Mouse (Mus musculus): ENCODE results near the gene Il1a. TPM values are rescaled to one million over a fixed set of nuclear protein-coding genes. Genes with fewer than 3 reads are reported as not detected.

Il1a gene
- total and polyA plus RNA-seq, 2 experiments: 1.0 to 3.7 TPM

DNA sequence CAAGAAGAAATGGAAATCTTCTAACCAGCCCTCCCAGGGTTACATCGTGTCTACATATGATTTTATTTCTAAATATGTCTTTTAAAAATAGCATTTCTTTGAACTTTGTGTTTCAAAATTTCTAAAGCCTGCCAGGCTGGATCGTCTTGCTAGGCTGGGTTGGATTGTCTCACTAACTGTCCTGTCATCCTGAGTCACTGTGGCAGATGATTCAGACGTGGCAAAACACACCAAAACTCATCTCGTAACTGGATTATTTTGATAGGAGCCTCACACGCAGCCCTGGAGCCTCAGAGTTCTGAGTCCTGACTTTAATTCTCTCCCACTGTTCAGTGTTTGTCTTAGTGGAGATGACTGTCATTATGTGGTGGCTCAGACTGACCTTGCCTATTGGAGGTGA, 46.7 kb downstream of the Il1a start:
- H3K79me2 ChIP-seq (ENCODE audit: control insufficient read depth, insufficient read depth, low read length): no peaks in the 10 kb centered on the region
- no peak overlapping the region for H3K9ac ChIP-seq (ENCODE audit: low read depth, low read length)
- no peaks in the 10 kb centered on the region for H3K36me3 ChIP-seq (ENCODE audit: control insufficient read depth, insufficient read depth, low read length)
- H3K27me3 ChIP-seq (ENCODE audit: control insufficient read depth, insufficient read depth, low read length): no peaks in the 10 kb centered on the region
- no peak overlapping the region for H3K27ac ChIP-seq (replicated peaks; ENCODE audit: insufficient read depth, low read depth, low read length)
- no peak overlapping the region for H3K4me3 ChIP-seq (ENCODE audit: insufficient read depth, low read depth, low read length)
- H3K4me1 ChIP-seq (ENCODE audit: control insufficient read depth, insufficient read depth, low read length): no peaks in the 10 kb centered on the region
- WGBS: 81% methylated on average over 5 of the region's 5 CpGs
- no peak for DNase-seq (ENCODE audit: extremely low read depth, low read depth, low spot score)
- TF ChIP-seq CTCF (IDR thresholded peaks at IDR 0.05; ENCODE audit: low read depth, low read length) (no peak), POLR2A (IDR thresholded peaks at IDR 0.05; ENCODE audit: extremely low read depth, insufficient read depth, low read length) (no peak)

DNA sequence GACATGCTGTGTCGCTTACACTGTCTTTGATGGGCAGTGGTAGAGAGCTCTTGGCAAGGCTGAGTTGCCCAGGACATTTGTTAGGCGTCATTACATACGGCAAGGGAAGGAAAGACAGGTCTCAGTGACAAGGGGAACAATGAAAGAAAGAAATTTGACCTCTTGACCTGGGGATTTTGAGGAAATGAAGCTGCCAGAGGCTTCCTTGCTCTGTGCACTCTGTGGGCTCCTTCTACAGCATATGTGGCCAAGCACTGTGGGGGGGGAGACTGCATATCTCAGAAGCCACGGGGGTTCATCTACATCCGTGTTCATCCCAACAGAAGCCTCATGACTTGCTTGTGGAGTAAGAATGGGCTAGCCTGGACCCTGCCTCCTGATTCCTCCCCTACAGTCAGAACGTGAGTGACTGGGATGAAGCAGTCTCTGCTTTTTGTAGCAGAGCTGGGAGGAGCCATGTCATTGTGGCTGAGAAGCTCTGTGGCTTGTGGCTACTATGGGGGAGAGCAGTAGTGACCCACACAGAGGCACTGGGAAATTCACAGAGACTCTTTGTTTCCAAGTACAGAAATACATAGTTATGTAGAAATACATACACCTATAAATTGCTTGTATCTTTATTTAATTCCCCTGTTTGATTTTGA, 48.5 kb downstream of the Il1a start:
- Histone ChIP-seq H3K4me3 (ENCODE audit: insufficient read depth, low read depth, low read length) (no peak overlapping the region), H3K79me2 (ENCODE audit: control insufficient read depth, insufficient read depth, low read length) (no peaks in the 10 kb centered on the region), H3K4me1 (ENCODE audit: control insufficient read depth, insufficient read depth, low read length) (no peaks in the 10 kb centered on the region), H3K27me3 (ENCODE audit: control insufficient read depth, insufficient read depth, low read length) (no peaks in the 10 kb centered on the region), H3K9ac (ENCODE audit: low read depth, low read length) (no peak overlapping the region), H3K27ac (replicated peaks; ENCODE audit: insufficient read depth, low read depth, low read length) (no peak overlapping the region), H3K36me3 (ENCODE audit: control insufficient read depth, insufficient read depth, low read length) (no peaks in the 10 kb centered on the region)
- no peak for DNase-seq (ENCODE audit: extremely low read depth, low read depth, low spot score)
- 72% methylated on average over 6 of the region's 6 CpGs for WGBS
- no peak for TF ChIP-seq POLR2A (IDR thresholded peaks at IDR 0.05; ENCODE audit: extremely low read depth, insufficient read depth, low read length)
- no peak for TF ChIP-seq CTCF (IDR thresholded peaks at IDR 0.05; ENCODE audit: low read depth, low read length)

DNA sequence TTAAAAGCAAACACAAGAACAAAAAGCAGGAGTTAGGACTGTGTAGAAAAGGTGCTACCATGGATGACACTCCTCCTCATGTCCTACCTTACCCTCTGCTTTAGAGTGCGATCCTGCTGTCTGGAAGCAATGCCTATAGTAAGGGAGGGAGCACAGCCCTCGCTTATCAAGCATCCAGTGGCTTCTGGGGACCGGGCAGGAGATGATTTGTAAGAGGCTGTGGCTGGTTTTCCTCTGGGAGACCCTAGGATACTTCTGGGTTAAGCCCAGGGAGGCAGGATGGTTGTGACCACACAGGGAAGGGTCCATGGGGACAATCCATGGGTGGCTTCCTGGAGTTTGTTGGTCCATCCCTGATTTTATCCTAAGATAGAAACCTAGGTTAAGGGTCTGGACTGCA, 49.1 kb downstream of the Il1a start:
- H3K4me1 ChIP-seq (ENCODE audit: control insufficient read depth, insufficient read depth, low read length): no peaks in the 10 kb centered on the region
- WGBS: 83% methylated on average over 3 of the region's 3 CpGs

DNA sequence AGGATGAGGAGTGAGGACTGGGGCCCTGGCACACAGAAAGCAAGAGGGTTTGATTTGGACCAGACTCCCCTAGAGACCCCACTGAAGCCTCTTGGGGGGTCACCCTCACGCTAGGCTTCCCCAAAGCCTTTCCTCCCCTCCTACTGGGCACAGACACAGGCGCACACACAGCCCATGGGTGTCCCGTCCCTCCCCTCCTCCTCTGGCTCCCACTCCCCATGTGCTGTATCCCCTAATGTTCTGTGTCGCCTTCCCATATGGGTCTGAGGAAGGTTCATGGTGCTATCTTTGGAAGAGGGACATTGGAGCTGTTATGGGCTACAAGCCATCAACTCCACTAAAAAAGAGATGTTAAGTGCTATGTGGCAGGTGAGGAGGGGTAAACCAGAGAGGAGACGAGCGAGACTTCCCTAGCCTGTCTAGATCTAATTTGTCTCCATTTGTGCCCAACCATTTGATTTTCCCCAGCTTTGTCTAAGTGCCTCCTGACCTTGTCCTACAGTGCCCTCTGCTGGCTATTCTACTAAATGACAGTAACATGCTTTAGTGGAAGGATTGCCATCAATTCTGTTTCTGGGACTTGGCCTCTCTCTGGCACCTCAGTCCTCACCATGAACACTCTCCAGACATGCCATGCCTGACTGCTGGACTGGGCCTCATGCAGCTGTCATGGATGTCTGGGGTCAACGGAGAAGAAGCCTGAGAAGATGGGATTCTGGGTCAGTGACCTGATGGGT, 51.1 kb downstream of the Il1a start:
- Histone ChIP-seq H3K4me3 (ENCODE audit: insufficient read depth, low read depth, low read length) (no peak overlapping the region), H3K4me1 (ENCODE audit: control insufficient read depth, insufficient read depth, low read length) (no peaks in the 10 kb centered on the region), H3K9ac (ENCODE audit: low read depth, low read length) (no peak overlapping the region), H3K27ac (replicated peaks; ENCODE audit: insufficient read depth, low read depth, low read length) (no peak overlapping the region), H3K36me3 (ENCODE audit: control insufficient read depth, insufficient read depth, low read length) (no peaks in the 10 kb centered on the region), H3K79me2 (ENCODE audit: control insufficient read depth, insufficient read depth, low read length) (no peaks in the 10 kb centered on the region), H3K27me3 (ENCODE audit: control insufficient read depth, insufficient read depth, low read length) (no peaks in the 10 kb centered on the region)
- TF ChIP-seq CTCF (IDR thresholded peaks at IDR 0.05; ENCODE audit: low read depth, low read length): peak; percentile 56
- TF ChIP-seq POLR2A (IDR thresholded peaks at IDR 0.05; ENCODE audit: extremely low read depth, insufficient read depth, low read length): no peak
- DNase-seq (ENCODE audit: extremely low read depth, low read depth, low spot score): peak; percentile 65
- WGBS: 39% methylated on average over 7 of the region's 7 CpGs

More for the DNA sequence above, 49.1 kb downstream of the Il1a start:
- Histone ChIP-seq H3K9ac (ENCODE audit: low read depth, low read length) (no peak overlapping the region), H3K27ac (replicated peaks; ENCODE audit: insufficient read depth, low read depth, low read length) (no peak overlapping the region), H3K36me3 (ENCODE audit: control insufficient read depth, insufficient read depth, low read length) (no peaks in the 10 kb centered on the region), H3K4me3 (ENCODE audit: insufficient read depth, low read depth, low read length) (no peak overlapping the region), H3K27me3 (ENCODE audit: control insufficient read depth, insufficient read depth, low read length) (no peaks in the 10 kb centered on the region), H3K79me2 (ENCODE audit: control insufficient read depth, insufficient read depth, low read length) (no peaks in the 10 kb centered on the region)
- no peak for DNase-seq (ENCODE audit: extremely low read depth, low read depth, low spot score)
- TF ChIP-seq CTCF (IDR thresholded peaks at IDR 0.05; ENCODE audit: low read depth, low read length) (no peak), POLR2A (IDR thresholded peaks at IDR 0.05; ENCODE audit: extremely low read depth, insufficient read depth, low read length) (no peak)

DNA sequence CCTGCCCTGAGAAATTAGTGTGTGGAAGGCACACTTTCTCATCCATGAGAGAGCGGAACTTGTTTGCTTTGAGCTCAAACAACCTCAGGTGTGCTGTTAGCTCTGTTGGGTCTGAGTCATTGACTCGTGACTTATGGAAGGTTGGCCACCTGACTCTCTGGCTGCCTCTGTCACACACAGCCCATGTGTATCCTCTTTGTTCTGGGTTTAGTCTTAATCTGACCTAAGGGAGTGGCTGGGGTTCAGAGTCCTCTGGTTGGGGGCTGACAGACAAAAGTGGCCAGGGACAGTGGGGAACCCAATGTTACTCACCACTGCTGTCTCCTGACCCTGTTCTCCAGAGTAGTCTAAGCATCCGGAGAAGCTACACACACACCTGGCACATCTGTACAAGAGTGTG, 51.7 kb downstream of the Il1a start:
- H3K36me3 ChIP-seq (ENCODE audit: control insufficient read depth, insufficient read depth, low read length): no peaks in the 10 kb centered on the region
- no peaks in the 10 kb centered on the region for H3K4me1 ChIP-seq (ENCODE audit: control insufficient read depth, insufficient read depth, low read length)
- TF ChIP-seq CTCF (IDR thresholded peaks at IDR 0.05; ENCODE audit: low read depth, low read length): no peak
- TF ChIP-seq POLR2A (IDR thresholded peaks at IDR 0.05; ENCODE audit: extremely low read depth, insufficient read depth, low read length): no peak
- H3K9ac ChIP-seq (ENCODE audit: low read depth, low read length): no peak overlapping the region
- no peak for DNase-seq (ENCODE audit: extremely low read depth, low read depth, low spot score)
- no peak overlapping the region for H3K4me3 ChIP-seq (ENCODE audit: insufficient read depth, low read depth, low read length)
- no peaks in the 10 kb centered on the region for H3K79me2 ChIP-seq (ENCODE audit: control insufficient read depth, insufficient read depth, low read length)
- 96% methylated on average over 3 of the region's 3 CpGs for WGBS
- H3K27ac ChIP-seq (replicated peaks; ENCODE audit: insufficient read depth, low read depth, low read length): no peak overlapping the region
- H3K27me3 ChIP-seq (ENCODE audit: control insufficient read depth, insufficient read depth, low read length): no peaks in the 10 kb centered on the region

DNA sequence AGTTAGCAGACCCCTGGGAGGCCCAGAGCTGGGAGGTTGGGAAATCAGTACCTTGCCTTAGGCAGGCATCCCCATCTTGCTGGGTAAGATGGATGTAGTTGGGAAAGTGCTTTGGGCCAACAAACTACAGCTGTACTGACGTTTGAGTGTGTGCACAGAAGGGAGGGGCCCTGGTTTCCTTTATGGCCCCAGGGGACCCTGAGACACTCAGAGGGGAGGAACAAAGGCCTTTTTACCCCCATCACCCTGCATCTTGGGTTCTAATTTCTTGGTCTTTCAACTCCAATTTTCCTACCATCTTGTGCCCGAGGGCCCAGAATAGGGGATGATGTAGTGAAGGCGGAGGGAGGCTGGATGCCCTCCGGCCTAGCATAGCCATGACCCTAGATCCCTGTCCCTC, 53.8 kb downstream of the Il1a start:
- Histone ChIP-seq H3K27ac (replicated peaks; ENCODE audit: insufficient read depth, low read depth, low read length) (no peak overlapping the region), H3K4me1 (ENCODE audit: control insufficient read depth, insufficient read depth, low read length) (no peaks in the 10 kb centered on the region), H3K9ac (ENCODE audit: low read depth, low read length) (no peak overlapping the region), H3K27me3 (ENCODE audit: control insufficient read depth, insufficient read depth, low read length) (no peaks in the 10 kb centered on the region), H3K79me2 (ENCODE audit: control insufficient read depth, insufficient read depth, low read length) (no peaks in the 10 kb centered on the region), H3K36me3 (ENCODE audit: control insufficient read depth, insufficient read depth, low read length) (no peaks in the 10 kb centered on the region), H3K4me3 (ENCODE audit: insufficient read depth, low read depth, low read length) (no peak overlapping the region)
- DNase-seq (ENCODE audit: extremely low read depth, low read depth, low spot score): no peak
- 89% methylated on average over 4 of the region's 4 CpGs for WGBS
- TF ChIP-seq POLR2A (IDR thresholded peaks at IDR 0.05; ENCODE audit: extremely low read depth, insufficient read depth, low read length) (no peak), CTCF (IDR thresholded peaks at IDR 0.05; ENCODE audit: low read depth, low read length) (no peak)
